Mouse (Mus musculus): Measurements from ENCODE around the gene Ccnjl.

Ccnjl gene

DNA sequence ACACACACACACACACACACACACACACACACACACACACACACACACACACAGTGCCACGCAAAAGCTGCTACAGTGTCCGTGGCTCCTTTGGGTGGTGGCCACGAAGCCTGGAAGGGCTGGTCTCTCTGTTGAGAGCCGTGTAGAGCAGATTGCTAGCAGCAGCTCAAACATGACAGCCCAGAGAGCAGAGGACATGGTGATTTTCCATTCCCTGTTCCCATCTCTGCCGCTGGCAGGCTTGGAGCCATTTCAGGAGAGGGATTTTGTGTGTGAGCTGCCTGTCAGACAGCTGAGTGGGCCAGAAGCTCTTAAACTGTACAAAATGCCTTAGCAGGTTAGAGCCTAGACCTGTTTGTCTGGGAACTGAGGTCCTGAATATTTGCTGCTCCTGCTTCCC lies 38.1 kb downstream of the Ccnjl start:
- in situ Hi-C loops (cut with MseI, MboI), result no loop called here

DNA sequence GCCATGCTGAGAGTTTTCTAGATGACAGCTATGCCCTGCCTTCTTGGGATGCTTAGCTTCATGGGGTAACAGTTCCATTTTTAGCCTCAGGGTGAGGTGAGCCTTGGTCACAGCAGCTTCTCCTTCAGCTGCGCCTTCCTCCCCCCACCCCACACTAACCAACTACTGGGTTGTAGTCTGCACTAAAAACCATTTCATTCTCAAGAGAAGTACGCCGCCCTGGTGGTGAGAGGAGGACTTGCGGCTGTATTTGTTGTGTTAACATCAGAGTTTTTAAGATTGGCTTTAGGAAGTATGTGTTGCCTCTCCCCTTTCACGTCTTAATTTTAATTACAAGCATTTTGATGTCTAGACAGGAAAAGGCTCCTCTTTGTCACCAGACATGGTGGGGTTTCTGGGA lies 39.7 kb downstream of the Ccnjl start:
- in situ Hi-C loops (cut with MseI, MboI), result no loop called here

DNA sequence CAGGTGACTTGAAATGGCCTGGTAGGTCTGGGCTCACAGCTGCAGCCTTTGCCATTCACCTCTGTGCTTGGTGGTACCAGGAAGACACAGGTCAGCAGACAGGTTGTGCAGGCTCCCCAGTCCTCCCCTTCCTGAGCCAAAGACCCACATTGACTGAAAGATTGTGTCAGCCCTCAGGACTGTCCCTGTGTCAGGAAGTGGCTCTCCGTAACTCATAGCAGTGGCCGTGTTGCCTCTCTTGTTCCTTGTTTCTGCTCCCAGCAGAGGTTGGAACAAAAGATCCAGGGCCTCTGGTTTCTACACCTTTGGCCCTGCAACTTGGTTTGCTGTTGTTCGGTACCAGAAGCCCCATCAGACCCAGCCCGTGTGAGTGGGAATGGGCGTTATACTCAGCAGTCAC lies 40.6 kb downstream of the Ccnjl start:
- in situ Hi-C loops (cut with MseI, MboI), result no loop called here

DNA sequence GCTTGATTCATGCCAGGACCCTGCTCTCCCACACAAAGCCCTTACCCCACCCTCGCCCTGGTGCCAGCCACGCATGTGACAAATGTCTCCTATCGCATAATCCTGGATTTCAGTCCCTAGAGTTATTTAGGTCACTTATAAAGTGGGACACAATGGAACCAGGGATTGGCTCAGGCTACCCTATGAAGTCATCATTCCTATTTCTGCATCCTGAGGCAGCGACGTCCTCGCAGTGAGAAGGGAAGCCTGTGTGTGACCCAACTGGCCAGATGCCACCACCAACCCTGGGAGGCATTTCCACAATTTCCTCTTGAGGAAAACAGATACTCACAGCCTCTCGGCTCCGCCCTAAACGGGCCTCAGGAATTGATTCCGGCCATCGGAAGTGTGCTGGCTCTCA lies 41.0 kb downstream of the Ccnjl start:
- in situ Hi-C loops (cut with MseI, MboI), result no loop called here

DNA sequence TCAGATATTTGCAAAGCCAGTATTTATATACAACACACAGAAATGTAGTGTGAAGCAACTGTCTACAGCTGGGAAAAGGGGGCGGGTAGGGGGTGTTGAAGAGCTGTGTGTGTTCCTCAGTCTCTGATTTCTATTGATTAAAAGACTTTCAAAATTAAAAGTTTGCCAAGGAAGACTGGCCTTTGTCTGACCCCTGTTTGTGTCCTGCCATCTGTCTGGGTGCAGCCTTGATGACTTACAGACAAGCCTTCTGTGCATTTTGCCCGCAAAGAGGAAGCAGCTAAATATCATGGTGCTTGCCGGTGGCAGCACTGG lies 46.4 kb downstream of the Ccnjl start:
- in situ Hi-C loops (cut with MseI, MboI), result no loop called here

DNA sequence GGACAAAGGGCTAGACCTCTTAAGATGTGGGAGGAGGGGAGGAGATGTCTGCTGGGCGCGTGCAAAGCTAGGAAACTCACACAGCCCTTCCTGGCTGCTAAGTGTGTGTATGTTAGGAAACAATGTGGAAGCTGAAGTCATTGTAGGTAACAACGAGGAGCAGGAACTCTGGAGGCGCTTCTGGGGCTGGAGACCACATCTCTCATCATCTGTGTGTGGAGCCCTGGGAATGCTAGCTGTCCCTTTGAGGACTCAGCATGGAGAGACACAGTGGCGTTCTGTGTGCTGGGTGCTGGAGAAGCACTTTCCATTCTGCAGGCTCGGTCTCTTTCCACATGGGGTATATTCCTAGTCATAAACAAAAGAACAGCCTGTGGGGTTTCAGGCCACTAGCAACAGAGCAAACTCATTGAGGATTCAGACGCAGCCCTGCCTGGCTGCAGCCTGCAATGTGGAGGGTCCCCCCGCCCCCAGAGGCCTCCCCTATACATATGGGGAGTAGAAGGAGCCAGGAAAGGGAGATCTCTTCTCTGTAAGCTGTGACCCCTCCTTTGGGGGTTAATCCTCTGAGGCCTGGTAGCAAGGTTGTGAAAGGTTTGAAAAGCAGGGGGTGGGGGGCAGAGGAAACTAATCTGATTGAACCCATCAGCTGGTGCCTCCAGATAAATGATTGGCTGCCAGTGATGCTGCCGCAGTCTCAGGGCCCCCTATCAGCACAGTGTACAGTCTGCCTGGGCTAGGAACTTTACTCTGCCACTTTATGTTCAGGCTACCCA lies 47.0 kb downstream of the Ccnjl start:
- in situ Hi-C loops (cut with MseI, MboI), result no loop called here

DNA sequence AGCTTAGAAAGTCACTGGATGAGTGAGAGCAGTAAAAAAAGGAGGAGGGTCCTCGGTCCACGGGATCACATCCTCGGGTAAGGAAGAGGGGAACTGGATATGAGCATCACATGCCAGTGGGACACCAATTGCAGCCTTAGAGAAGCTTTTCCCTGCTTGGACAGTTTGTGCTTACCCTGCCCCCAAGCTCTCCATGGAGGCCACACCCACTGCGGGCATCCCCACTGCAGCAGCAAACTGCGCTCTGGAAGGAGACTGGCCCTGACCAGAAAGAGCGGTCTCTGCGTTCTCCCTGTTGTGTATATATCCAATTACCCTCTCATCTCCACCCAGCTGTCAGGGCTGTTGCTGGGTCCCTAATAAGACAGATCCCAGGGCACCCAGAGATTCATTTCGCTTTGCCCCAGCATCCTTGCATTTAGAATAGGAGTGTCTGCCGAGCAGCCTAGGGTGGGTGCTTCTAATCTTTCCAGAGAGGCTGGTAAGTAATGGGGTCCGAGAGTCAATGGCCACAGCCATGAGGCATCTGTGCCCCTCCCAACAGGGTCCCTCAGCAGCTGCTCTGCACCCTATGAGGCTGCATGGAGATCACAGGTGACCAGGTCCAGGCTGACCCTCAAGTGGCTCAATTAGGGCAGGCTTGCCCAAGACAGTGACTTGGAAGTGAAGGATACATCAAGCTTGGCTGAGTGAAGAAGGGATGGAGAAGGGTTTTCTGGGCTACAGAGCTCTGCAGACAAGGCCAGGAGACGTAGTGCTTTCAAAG lies 49.3 kb downstream of the Ccnjl start:
- in situ Hi-C loops (cut with MseI, MboI), result no loop called here

DNA sequence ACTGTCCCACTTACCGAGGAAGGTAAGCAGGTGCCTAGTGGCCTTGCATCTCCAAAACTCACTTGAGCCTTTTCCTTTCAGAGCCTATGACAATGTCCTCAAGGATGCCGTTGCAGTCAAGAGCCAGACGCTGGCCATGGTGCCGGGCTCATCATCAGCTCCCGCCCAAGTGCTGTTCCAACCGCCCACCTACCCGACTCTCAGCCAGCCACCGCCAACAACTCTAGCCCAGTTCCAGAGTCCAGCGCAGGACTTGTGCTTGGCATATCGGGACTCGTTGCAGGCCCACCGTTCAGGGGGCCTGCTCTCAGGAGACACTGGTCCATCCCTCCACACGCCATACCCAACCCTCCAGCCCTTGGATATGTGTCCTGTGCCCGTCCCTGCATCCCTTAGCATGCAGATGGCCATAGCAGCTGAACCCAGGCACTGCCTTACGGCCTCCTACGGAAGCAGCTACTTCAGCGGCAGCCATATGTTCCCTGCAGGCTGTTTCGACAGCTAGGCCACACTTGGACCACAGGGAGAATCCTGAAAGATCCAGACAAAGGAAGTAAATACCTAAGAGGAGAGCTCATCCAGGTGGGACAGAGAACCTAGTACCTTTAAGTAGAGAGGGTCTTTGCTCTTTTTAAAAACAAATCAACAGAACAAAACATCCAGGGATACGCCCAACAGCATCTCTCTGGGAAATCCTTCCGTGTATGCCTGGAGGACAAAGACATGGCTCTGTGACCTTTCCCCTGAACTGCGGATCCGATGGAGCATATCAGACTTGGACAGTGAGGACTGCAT lies 56.8 kb downstream of the Ccnjl start:
- in situ Hi-C loops (cut with MseI, MboI), result loop anchor here (10.0 kb wide), 1 partner anchor 91 kb away; no protein-coding TSS in a partner anchor

DNA sequence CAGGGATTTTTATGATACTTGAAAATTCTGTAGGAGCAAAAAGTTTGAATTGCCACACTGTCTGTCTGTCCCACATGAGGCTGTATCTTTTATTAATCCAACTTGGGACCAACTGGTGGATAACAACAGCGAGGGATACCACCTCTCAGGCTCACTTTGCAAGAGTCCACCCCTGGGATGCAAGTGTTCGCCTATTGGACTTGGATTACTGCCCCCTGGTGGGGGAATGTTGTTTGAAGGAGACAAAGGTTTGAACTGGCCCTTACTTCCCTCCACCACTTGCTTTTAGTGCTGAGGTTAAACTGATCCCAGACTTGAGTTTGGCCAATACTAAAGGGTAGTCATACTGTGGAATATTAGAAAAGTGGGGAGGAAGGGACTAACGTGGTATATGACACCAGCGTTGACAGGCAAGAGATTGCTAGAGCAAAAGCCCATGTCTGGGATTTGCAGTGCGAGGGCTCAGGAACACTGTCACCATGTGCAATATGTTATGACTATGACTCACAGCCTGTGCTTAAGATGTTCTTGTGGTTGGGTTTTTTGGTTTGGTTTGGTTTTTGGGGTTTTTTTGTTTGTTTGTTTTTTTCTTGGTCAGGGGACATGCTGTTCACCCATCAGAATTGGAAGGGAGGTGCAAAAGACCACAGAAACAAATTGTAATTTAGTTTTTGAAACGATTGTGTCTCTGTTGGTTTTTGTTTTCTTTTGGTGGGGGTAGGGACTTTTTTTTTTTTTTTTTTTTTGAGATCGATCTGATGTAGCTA lies 57.9 kb downstream of the Ccnjl start, which contains the start of gene 4933415A04Rik:
TSS of gene 4933415A04Rik (plus strand) at position 717 of the 767 bp plus-strand sequence.
- in situ Hi-C loops (cut with MseI, MboI), result loop anchor here (10.0 kb wide), 1 partner anchor 92 kb away; no protein-coding TSS in a partner anchor

DNA sequence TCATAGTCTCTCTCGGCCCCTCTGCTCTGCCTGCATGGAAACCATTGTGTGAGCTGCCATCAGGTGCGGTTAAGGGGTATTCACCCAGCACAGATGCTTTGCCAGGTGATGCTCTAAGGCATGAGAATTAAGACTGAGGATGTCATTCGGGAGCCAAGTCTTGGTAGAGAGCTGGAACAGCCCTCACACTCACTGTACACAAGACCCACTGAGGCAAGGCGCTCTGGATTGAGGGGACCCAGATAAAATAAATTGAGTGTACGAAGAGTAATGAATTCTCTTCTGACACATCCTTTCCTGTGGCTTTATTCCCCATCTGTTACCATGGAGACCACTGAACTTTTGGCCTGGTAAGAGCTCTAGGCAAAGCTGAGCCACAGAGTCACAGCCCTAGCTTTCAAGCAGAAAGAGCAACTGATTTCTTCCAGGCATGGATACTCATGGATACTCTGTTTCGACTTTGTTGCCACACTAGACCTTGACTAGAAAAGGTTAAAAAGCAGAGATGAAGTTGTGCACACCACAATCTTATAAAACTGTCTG lies 61.0 kb downstream of the Ccnjl start:
- in situ Hi-C loops (cut with MseI, MboI), result loop anchor here (10.0 kb wide), 1 partner anchor 95 kb away; no protein-coding TSS in a partner anchor

DNA sequence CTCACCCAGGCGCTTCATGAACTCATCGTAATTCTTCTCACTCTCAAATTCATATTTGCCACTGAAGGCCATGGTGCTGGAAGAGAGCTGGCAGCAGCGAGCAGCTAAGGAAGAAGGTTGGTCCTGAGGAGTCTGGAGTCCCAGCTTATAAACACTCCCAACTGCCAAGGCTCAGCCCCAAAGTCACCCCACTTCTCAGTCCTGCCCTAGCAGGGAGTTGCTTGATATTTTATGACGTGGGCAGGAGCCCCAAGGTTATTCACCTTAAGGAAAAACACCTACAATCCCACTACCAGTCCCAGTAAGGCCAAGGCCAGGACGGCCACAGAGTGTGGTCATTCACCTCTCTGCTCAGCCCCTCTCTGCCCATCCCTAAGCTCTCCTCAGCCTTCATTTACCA lies 72.9 kb downstream of the Ccnjl start, which contains the start of gene Fabp6:
TSS of gene Fabp6 (minus strand) at position 101 of the 400 bp plus-strand sequence.
- in situ Hi-C loops (cut with MseI, MboI), result no loop called here

DNA sequence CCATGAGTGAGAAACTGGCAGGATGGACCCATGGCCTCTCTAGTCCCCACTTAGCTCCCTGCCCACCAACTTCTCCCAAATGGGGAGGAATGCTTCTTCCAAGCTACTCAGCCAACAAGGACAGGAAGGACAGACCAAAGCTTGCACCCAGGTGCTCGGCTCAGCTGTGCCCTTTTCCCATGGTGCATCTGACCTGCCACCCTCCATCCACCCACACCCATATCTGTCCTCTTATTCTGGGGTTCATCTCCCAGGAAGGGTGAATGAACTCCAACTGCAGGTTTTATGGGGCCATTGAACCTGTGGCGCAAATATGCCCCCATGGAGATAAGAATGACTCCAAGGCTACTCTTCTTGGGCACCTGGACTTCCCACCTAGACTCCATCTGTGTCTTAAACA lies 75.6 kb downstream of the Ccnjl start:
- in situ Hi-C loops (cut with MseI, MboI), result no loop called here

DNA sequence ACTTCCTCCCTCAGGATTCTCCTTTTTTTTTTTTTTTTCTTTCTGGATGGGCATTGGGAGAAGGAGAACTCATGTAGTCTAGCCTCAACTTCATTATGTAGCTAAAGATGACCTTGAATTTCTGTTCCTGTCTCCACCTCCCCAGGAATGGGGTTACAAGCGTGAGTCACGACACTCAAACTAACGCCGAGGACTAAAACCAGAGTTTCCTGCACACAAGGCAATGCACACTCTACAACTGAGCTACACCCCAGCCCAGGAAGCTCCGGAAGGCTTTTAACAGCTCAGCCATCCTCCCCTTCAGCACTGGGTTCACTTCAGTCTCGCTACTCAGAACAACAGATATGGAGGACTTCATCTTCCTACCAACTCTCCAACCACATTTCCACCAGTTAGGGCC lies 76.3 kb downstream of the Ccnjl start:
- in situ Hi-C loops (cut with MseI, MboI), result no loop called here

DNA sequence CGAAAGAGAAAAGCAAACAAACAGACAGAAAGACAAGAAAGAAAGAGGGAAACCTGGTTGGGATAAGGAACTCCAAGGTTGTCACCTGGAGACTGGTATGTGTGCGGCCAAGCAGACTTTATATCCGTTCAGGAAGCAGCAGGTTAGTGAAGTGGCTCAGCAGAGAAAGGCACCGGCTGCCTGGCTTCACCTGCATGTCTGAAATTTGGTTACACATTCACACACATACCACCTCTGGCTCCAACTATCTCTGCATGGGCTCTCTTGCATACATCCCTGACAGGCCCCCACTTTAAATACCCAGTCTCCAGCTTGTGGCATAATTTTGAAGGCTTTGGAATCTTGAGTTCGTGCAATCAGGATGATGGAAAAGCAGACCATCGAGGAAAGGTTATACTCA lies 77.3 kb downstream of the Ccnjl start:
- in situ Hi-C loops (cut with MseI, MboI), result no loop called here

DNA sequence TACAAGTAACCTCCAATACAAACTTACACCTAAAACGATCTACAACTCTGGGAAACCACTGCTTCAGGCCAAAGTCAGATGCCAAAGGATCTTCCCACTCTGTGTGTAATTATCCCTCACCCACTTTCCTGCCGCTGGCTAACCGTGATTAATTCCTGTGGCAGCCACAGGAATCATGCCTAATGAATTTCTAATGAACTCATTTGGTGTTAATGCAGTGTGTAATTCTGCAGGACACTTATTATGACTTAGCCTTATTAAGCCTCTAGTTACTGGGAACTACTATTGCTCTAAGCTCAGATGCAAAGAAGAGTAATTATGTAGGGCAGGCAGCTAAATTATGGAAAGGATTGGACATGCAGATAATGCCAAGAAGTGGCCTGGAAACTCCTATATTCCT lies 79.9 kb downstream of the Ccnjl start:
- in situ Hi-C loops (cut with MseI, MboI), result no loop called here

DNA sequence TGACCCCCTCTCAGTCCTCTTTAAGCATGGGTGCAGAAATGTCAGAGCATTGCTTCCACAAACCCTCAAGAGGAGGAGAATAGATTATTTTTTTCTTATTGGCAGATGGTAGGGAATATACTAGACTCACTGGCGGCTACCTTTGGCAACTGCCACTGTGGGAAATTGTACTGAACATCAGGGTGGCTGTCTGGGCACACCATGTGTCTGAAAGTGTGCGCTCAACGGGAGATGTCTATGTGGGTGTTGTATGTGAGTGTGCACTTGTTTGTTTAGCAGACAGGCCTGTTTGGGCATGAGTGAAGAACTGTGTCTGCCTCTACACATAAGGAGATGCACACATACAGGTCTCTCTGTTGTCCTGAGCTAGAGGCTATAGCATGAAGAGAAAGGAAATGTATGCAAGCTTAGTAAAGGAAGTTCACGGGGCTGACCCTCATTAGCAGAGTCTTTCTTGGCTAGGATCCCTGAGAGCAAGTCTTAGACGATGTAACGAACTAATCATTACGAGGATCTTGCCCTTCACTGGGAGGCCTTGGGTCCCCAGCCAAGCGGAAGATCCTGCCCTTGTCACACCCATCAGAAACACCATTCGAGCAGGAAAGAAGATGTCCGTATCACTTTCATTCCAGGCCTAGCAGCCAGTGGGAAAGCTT lies 81.5 kb downstream of the Ccnjl start:
- in situ Hi-C loops (cut with MseI, MboI), result no loop called here

DNA sequence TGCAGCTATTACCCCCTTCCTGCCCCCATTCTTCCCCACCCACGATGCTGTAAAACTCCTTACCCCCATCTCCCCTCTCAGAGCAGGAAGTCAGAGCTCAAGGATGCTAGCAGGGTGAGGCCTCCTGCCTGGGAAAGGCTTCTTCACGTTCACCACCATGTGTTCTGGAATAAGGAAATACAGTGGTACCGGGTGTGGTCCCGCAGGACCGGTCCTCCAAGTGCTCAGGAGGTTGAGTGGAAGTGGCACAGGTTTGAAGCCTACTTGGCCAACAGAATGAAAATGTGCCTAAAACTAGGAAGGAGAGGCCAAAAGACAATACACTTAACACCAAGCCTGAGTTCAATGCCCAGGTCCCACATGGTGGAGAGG lies 82.1 kb downstream of the Ccnjl start:
- in situ Hi-C loops (cut with MseI, MboI), result no loop called here

DNA sequence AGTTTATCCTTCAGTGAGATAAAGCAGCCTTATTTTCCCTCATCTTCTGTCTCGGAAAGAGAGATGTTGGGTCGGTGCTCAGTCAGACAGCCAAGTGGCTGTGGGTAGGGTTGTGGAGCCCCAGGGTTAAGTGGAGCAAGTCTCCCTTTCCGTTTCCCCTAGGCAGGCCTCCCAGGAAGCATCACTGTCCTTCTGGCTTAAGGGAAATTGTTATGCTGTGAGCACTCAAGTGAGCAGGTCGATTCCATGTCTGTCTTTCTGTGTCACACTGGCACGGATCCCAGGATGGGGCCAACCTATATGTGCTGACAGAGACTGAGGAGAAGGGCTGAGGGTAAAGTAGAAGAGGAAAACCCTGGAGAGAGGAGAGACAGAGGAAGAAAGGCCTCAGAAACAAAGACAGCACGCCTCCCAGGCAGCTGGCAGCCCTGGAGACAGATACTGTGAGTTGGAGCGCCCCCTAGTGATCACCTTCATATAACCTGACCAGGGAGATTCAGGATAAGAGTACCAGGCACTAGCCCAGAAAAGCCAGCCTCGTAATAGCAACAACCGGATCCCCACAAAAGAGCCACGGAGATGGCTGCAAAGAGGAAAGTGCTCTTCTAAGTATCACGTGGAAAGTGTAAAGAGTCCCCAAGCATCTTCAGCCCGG lies 84.4 kb downstream of the Ccnjl start:
- in situ Hi-C loops (cut with MseI, MboI), result no loop called here

DNA sequence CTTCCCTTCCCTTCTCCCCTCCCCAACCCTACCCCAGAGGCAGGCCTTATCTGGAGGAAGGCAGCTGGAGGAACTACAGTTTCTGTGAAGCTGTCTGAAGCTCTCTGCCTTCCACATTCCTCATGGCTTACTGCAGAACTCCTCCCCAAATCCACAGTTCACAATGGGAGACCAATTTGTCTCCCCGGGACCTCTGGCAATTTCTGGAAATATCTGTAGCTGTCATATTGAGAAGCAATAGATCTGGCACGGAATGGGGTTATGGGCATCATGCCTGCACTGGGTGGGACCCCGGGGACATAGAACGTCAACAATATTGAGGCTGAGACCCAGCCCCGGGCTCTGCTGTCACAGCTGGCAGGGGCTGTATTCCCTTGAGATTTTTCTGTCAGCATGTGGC lies 89.3 kb downstream of the Ccnjl start:
- in situ Hi-C loops (cut with MseI, MboI), result no loop called here

DNA sequence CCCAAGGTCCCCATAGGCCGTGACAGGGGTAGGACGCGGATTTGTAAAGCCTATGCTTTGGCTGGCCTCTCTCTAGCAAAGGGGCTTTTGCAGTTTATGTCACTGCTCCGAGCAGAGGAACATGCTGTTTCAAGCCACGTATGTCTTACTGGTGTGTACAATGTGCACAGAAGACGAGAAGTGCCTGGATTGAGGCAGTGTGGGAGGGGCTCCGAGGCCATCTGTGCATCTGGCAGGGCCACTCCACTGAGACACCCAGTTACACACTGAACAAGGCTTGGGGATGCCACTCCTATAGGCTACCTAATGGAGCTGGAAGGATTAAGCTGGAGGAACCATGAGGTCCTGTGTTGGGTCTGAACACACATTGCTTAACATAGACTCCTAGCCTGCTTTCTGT lies 89.8 kb downstream of the Ccnjl start:
- in situ Hi-C loops (cut with MseI, MboI), result no loop called here
